Mouse (Mus musculus): ENCODE data around the gene Ndufv1. TPM values are rescaled to one million over a fixed set of nuclear protein-coding genes. Genes with fewer than 3 reads are reported as not detected.
"Not testable (repeated sequence)": the region's sequence is repeated elsewhere in the genome, so short reads cannot be mapped to it uniquely, and the experiment has no call there.

Ndufv1 gene
- total RNA-seq, 2 experiments from 2014 or later: 774 to 835 TPM

DNA sequence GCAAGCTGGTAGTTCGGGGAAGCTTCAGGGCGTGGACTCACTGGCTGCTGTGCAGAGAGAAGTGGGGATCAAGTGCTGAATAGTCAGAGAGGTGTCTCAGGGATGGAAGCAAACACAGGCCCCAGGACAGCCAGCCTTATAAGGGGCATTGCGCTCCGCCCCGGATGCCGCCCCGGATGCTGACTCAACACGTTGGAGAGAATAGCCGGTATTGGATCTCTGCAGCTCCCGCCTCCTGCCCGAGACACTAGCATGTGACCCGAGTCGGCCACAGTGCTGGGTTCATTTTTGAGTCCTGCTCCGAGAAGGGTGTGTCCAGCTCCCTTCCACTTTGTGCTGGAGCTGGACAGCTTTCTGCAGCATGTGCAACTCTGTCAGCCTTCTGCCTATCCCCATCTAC, 29.5 kb upstream of the Ndufv1 start:
- DNase-seq: peak; percentile 60

- not testable (repeated sequence) for DNase-seq
These were observed 28.9 kb upstream of the Ndufv1 start for GRCm38 (mm10) chr19:4041500-4041899.

DNA sequence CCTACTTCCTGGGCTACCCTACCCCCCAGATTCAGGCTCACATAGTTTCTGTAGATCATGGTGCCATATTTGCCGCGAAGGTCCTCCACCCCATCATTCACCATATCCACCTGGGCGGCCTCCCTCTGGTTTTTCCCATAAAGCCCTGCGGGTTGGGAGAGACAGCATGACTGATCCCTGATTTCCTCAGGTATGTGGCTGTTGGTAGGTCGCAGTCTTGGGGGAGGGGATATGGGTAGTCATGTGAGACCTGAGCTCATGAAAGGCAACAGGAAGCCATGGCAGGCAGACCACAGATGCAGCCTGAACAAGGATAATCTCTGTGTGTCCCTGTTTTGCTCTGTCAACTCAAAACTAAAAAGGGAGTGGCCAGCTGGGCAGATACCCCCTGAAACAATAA, 28.3 kb upstream of the Ndufv1 start:
- not testable (repeated sequence) for DNase-seq

- DNase-seq: peak; percentile 91
These were observed 25.2 kb upstream of the Ndufv1 start, which contains the start of gene Gstp1 for GRCm38 (mm10) chr19:4037788-4038232. Gene Gstp1, minus strand, starts transcription at chr19:4037985.

GRCm38 (mm10) chr19:4037154-4037787, 24.7 kb upstream of the Ndufv1 start:
- DNase-seq: not testable (repeated sequence)

GRCm38 (mm10) chr19:4036327-4037045, 23.9 kb upstream of the Ndufv1 start:
- no peak for DNase-seq

GRCm38 (mm10) chr19:4033742-4034141, 21.1 kb upstream of the Ndufv1 start:
- no peak for DNase-seq

- DNase-seq: no peak
These were observed 20.7 kb upstream of the Ndufv1 start for GRCm38 (mm10) chr19:4033298-4033697.

DNA sequence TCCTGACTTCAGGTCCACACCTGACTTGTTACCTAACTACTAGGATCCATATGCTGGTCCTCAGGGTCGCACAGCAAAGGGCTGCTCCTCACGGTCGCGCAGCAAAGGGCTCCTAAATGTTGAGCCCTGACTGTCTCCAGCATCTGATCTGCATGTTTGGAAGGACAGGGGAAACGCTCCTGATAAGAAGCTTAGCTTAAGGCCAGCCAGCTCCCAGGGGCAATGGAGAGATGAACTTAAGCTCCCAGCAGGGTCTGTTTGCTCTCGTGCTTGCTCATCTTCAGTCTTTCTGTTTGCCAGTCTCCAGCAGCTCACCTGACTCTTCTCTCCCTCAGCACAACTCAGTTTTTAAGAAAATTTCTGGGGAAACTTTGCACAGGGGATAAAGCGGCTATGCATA, 20.1 kb upstream of the Ndufv1 start:
- no peak for DNase-seq

DNA sequence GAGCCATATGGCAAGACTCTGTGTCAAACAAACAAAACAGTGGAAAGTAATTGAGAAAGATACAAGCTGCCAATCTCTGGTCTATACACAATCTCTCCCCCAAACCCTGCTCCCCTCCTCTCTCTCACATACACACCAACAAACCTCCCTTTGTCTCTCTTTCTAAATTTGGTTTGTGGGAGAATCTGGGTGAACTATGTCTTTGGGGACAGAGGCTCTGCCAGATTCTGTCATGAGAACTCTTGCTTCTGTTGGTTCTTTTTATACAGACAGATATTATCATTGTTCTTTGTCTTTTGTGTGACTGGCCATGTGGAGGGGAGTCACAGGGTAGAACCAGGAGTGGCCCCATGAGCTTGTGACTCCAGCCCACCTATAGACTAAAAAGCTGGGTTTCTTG, 15.0 kb upstream of the Ndufv1 start:
- no peak for DNase-seq

DNA sequence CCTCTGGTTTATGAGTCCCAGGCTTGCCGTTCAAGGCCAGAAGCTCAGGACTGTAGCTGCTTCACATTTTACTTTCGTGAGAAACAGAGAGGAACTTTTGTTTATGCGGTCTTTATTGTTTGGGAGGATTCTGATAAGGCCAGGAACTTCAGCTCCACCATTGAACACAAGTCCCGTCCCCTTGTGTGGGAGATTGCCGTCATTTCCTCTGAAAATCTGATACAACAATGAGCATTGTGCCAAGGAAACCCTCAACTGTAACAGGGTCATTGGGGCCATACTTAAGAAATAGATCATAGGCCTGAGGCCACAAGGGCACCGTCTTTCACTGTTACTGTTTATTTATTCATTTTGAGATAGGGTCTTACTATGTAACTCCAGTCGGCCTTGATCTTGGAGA, 10.6 kb upstream of the Ndufv1 start:
- no peak for DNase-seq

GRCm38 (mm10) chr19:4018743-4019583, 6.4 kb upstream of the Ndufv1 start:
- DNase-seq: peak; percentile 90

GRCm38 (mm10) chr19:4017921-4018587, 5.4 kb upstream of the Ndufv1 start:
- no peak for DNase-seq

DNA sequence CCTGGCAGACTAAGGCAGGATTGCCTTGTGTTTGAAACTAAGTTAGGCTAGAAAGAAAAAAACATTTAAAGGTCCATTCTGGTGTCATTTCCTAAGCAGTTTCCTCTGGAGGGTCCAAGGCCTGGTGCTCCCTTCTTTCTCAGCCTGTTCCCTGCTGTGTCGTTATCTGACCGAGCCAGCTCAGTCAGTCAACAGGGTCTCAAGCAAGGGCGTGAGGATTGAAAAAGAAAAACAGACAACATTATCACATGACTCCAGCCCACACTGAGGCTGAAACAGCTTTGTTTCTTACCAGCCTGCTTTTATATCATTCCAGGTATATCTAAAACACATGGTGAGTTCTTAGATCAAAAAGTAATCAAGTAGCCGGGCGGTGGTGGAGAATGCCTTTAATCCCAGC, 3.0 kb upstream of the Ndufv1 start:
- no peak for DNase-seq

- DNase-seq: no peak
These were observed 2.2 kb upstream of the Ndufv1 start for GRCm38 (mm10) chr19:4014802-4015201.

DNA sequence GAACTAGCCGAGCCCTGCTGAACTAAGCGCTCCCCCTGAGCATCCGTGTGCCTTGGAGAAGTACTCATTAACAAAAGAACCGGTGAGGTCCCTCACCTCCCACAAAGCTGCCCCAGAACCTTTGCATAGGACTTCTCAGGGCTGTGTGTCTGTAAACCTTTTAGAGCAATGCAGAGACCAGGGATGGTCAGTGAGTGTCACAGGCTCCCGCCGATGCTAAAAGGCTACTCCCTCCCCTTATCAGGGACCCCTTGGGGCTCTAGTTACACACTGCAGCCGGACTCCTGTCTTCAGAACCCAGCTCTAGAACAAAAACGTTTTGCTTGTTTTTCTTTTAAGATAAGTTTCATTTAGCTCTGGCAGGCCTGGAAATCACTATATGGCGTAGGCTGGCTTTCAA, 460 bp upstream of the Ndufv1 start:
- DNase-seq: no peak

- DNase-seq: no peak
These were observed 1.5 kb downstream of the Ndufv1 start for GRCm38 (mm10) chr19:4011086-4011485.

- DNase-seq: no peak
These were observed 6.6 kb downstream of the Ndufv1 start for GRCm38 (mm10) chr19:4005971-4006370.

DNA sequence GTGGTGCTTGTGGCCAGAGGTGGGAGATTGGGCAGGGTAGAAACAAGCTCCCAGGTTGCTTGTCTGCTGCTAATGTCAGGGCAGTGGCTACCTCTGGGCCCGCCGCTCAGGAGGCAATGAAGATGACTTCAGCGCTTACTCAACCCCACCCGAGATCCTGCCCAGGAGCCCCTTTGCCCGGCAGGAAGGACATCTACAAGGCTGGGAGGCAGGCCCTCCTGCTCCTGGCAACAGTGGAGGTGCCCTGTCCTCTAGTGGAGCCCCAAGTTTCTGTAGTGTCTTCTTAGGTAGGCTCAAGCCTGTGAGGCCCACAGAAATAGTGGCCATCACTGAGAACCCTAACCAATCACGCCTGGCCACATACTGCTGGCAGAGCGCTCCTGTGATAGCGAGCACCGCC, 7.5 kb downstream of the Ndufv1 start:
- no peak for DNase-seq

GRCm38 (mm10) chr19:4004331-4004730, 8.3 kb downstream of the Ndufv1 start:
- no peak for DNase-seq

DNA sequence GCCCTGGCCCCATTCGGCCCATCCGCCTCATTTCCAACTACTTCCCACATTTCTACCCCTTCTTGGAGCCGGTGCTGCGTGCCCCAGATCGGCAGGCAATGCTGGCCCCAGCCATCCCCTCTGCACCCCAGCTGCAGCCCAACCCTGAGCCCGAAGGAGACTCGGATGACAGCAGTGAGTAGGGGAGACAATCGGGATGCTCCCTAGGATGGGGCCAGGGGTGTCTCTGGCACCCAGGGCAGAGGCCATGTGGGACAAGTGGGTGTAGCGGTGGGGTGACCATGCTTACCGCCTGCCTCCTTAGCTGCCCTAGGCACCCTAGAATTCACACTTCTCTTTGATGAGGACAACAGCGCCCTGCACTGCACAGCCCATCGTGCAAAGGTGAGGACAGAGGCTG, 9.0 kb downstream of the Ndufv1 start:
- DNase-seq: no peak

- DNase-seq: peak; percentile 47
These were observed 9.5 kb downstream of the Ndufv1 start, which contains the start of gene Doc2g for GRCm38 (mm10) chr19:4003112-4003511. Gene Doc2g, plus strand, starts transcription at chr19:4003313.

DNA sequence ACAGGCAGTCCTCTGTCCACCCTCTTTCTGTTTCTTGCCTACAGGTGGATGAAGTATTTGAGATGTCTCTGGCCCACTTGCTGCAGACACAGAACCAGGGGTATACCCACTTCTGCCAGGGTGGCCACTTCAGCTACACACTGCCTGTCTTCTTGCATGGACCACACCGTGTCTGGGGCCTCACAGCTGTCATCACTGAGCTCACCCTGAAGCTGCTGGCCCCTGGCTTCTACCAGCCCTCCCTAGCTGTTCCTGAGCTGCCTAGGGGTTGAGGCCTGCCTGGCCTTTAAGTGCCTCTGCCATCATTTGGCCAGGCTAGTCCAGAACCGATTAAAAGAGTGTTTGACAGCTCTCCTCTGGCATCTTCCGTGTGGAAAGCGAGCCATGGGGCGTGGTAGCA, 10.9 kb downstream of the Ndufv1 start:
- DNase-seq: no peak

All from heart, postnatal 4 days (tissue).